In genomic region chr10:66924418-66924817, GRCm38 (mm10) we compare ENCODE assay signal across 24 mouse cellular contexts.
"Had no signal": no experiment of that assay in that cellular context is flagged by ENCODE, and none has a peak within 500 bp of the region (broad histone marks: within the 10 kb centered on the region; RNA-seq: fewer than 3 reads in every experiment).

No protein-coding gene starts in this region.

- H3K36me3 ChIP-seq: heart, embryonic 12.5 days; hindbrain, embryonic 13.5 days; hindbrain, embryonic 15.5 days; kidney, embryonic 15.5 days; limb, embryonic 13.5 days; limb, embryonic 15.5 days; liver, embryonic 12.5 days had no signal

- ATAC-seq: hindbrain, postnatal 0 days; intestine, embryonic 16.5 days; liver, embryonic 12.5 days had no signal

- H3K9me3 ChIP-seq: heart, embryonic 12.5 days; hindbrain, embryonic 13.5 days; hindbrain, embryonic 15.5 days; kidney, embryonic 15.5 days; limb, embryonic 13.5 days; limb, embryonic 15.5 days; liver, embryonic 12.5 days had no signal

- H3K9ac ChIP-seq: heart, embryonic 12.5 days; hindbrain, embryonic 13.5 days; hindbrain, embryonic 15.5 days; kidney, embryonic 15.5 days; limb, embryonic 13.5 days; limb, embryonic 15.5 days; liver, embryonic 12.5 days had no signal

- H3K4me2 ChIP-seq: heart, embryonic 12.5 days; hindbrain, embryonic 13.5 days; hindbrain, embryonic 15.5 days; kidney, embryonic 15.5 days; limb, embryonic 13.5 days; limb, embryonic 15.5 days; liver, embryonic 12.5 days had no signal

- H3K4me3 ChIP-seq: heart, adult 2 months; heart, embryonic 12.5 days; hindbrain, embryonic 13.5 days; hindbrain, embryonic 15.5 days; kidney, embryonic 15.5 days; limb, embryonic 13.5 days; limb, embryonic 15.5 days; liver, embryonic 12.5 days had no signal

- H3K27ac ChIP-seq: heart, adult 2 months; hindbrain, embryonic 13.5 days; hindbrain, embryonic 15.5 days; hindbrain, postnatal 0 days; kidney, embryonic 15.5 days; kidney, postnatal 0 days; limb, embryonic 13.5 days; limb, embryonic 15.5 days; liver, embryonic 12.5 days had no signal

- H3K27me3 ChIP-seq: heart, embryonic 12.5 days; hindbrain, embryonic 13.5 days; hindbrain, embryonic 15.5 days; kidney, embryonic 15.5 days; limb, embryonic 15.5 days had no signal

- DNase-seq: gastrocnemius, postnatal 14 days; gastrocnemius, postnatal 36 days; heart, adult 11 months; heart, adult 2 months; heart, postnatal 10 days; heart, postnatal 36 days; kidney, adult 11 months; kidney, adult 2 months; kidney, adult 9 months; kidney, postnatal 14 days; kidney, postnatal 36 days; layer of hippocampus, adult 9-11 months; layer of hippocampus, postnatal 36 days; left cerebral cortex, postnatal 4 days had no signal
